Mouse (Mus musculus): ENCODE data around the gene Cblc. TPM values are rescaled to one million over a fixed set of nuclear protein-coding genes. Genes with fewer than 3 reads are reported as not detected.

Cblc gene
- polyA plus RNA-seq, 1 experiment = not detected

- H3K79me2 ChIP-seq (ENCODE audit: control insufficient read depth, insufficient read depth) = no peaks in the 10 kb centered on the region
- TF ChIP-seq MYOG (IDR thresholded peaks at IDR 0.05; ENCODE audit: control insufficient read depth, extremely low read depth, insufficient read length) = no peak
- no peak for TF ChIP-seq FOSL1 (IDR thresholded peaks at IDR 0.05; ENCODE audit: insufficient read depth, low read length, poor library complexity, severe bottlenecking)
- TF ChIP-seq USF1 (IDR thresholded peaks at IDR 0.05; ENCODE audit: low read depth) = no peak
- TF ChIP-seq MYOD1 (IDR thresholded peaks at IDR 0.05; ENCODE audit: control insufficient read depth, insufficient read length, low read depth) = no peak
- TF ChIP-seq CTCF (IDR thresholded peaks at IDR 0.05; ENCODE audit: control insufficient read depth, insufficient read depth, insufficient read length) = peak; percentile 43
- no peak for TF ChIP-seq MAX (IDR thresholded peaks at IDR 0.05)
- no peaks in the 10 kb centered on the region for H3K36me3 ChIP-seq (ENCODE audit: control insufficient read depth, insufficient read depth)
- H3ac ChIP-seq (ENCODE audit: control insufficient read depth, insufficient read length, low read depth) = peak within 1 kb of the TSS; percentile 92
- peak within 1 kb of the TSS; percentile 42 for H3K4me3 ChIP-seq (ENCODE audit: insufficient read depth, poor library complexity, severe bottlenecking)
- H3K79me3 ChIP-seq (ENCODE audit: low read depth) = no peaks in the 10 kb centered on the region
- H3K27me3 ChIP-seq (ENCODE audit: control insufficient read depth, insufficient read depth, insufficient read length) = no peaks in the 10 kb centered on the region
Measured at GRCm38 (mm10) chr7:19750217-19751069, 46.2 kb downstream of the Cblc start, which contains the start of gene Nectin2. TSS of gene Nectin2 (minus strand) at chr7:19750483.

GRCm38 (mm10) chr7:19749389-19750216 is 47.0 kb downstream of the Cblc start:
- Histone ChIP-seq H3ac (ENCODE audit: control insufficient read depth, insufficient read length, low read depth) (peak overlapping the region; percentile 92), H3K4me3 (ENCODE audit: insufficient read depth, poor library complexity, severe bottlenecking) (peak overlapping the region; percentile 42), H3K79me2 (ENCODE audit: control insufficient read depth, insufficient read depth) (no peaks in the 10 kb centered on the region), H3K36me3 (ENCODE audit: control insufficient read depth, insufficient read depth) (no peaks in the 10 kb centered on the region), H3K79me3 (ENCODE audit: low read depth) (no peaks in the 10 kb centered on the region), H3K27me3 (ENCODE audit: control insufficient read depth, insufficient read depth, insufficient read length) (no peaks in the 10 kb centered on the region)
- peak; percentile 76 for TF ChIP-seq CTCF (IDR thresholded peaks at IDR 0.05; ENCODE audit: control insufficient read depth, insufficient read depth, insufficient read length)
- no peak for TF ChIP-seq MYOG (IDR thresholded peaks at IDR 0.05; ENCODE audit: control insufficient read depth, extremely low read depth, insufficient read length)
- no peak for TF ChIP-seq USF1 (IDR thresholded peaks at IDR 0.05; ENCODE audit: low read depth)
- TF ChIP-seq CEBPB (IDR thresholded peaks at IDR 0.05; ENCODE audit: low read depth) = no peak
- no peak for TF ChIP-seq MAX (IDR thresholded peaks at IDR 0.05)
- TF ChIP-seq MYOD1 (IDR thresholded peaks at IDR 0.05; ENCODE audit: control insufficient read depth, insufficient read length, low read depth) = peak; percentile 37
- TF ChIP-seq FOSL1 (IDR thresholded peaks at IDR 0.05; ENCODE audit: insufficient read depth, low read length, poor library complexity, severe bottlenecking) = no peak

- Histone ChIP-seq H3K27me3 (ENCODE audit: control insufficient read depth, insufficient read depth, insufficient read length) (no peaks in the 10 kb centered on the region), H3K79me3 (ENCODE audit: low read depth) (no peaks in the 10 kb centered on the region), H3ac (ENCODE audit: control insufficient read depth, insufficient read length, low read depth) (peak overlapping the region; percentile 92), H3K4me3 (ENCODE audit: insufficient read depth, poor library complexity, severe bottlenecking) (peak overlapping the region; percentile 42), H3K79me2 (ENCODE audit: control insufficient read depth, insufficient read depth) (no peaks in the 10 kb centered on the region), H3K36me3 (ENCODE audit: control insufficient read depth, insufficient read depth) (no peaks in the 10 kb centered on the region)
- TF ChIP-seq USF1 (IDR thresholded peaks at IDR 0.05; ENCODE audit: low read depth) = no peak
- no peak for TF ChIP-seq MYOD1 (IDR thresholded peaks at IDR 0.05; ENCODE audit: control insufficient read depth, insufficient read length, low read depth)
- no peak for TF ChIP-seq FOSL1 (IDR thresholded peaks at IDR 0.05; ENCODE audit: insufficient read depth, low read length, poor library complexity, severe bottlenecking)
- no peak for TF ChIP-seq CEBPB (IDR thresholded peaks at IDR 0.05; ENCODE audit: low read depth)
- no peak for TF ChIP-seq CTCF (IDR thresholded peaks at IDR 0.05; ENCODE audit: control insufficient read depth, insufficient read depth, insufficient read length)
- no peak for TF ChIP-seq MYOG (IDR thresholded peaks at IDR 0.05; ENCODE audit: control insufficient read depth, extremely low read depth, insufficient read length)
- TF ChIP-seq MAX (IDR thresholded peaks at IDR 0.05) = no peak
Measured at GRCm38 (mm10) chr7:19748219-19749195, 48.1 kb downstream of the Cblc start.

- Histone ChIP-seq H3K4me3 (ENCODE audit: insufficient read depth, poor library complexity, severe bottlenecking) (no peak overlapping the region), H3ac (ENCODE audit: control insufficient read depth, insufficient read length, low read depth) (no peak overlapping the region), H3K36me3 (ENCODE audit: control insufficient read depth, insufficient read depth) (no peaks in the 10 kb centered on the region), H3K79me3 (ENCODE audit: low read depth) (no peaks in the 10 kb centered on the region), H3K27me3 (ENCODE audit: control insufficient read depth, insufficient read depth, insufficient read length) (no peaks in the 10 kb centered on the region), H3K79me2 (ENCODE audit: control insufficient read depth, insufficient read depth) (no peaks in the 10 kb centered on the region)
- no peak for TF ChIP-seq CTCF (IDR thresholded peaks at IDR 0.05; ENCODE audit: control insufficient read depth, insufficient read depth, insufficient read length)
- TF ChIP-seq CEBPB (IDR thresholded peaks at IDR 0.05; ENCODE audit: low read depth) = no peak
- TF ChIP-seq MAX (IDR thresholded peaks at IDR 0.05) = no peak
- no peak for TF ChIP-seq USF1 (IDR thresholded peaks at IDR 0.05; ENCODE audit: low read depth)
- TF ChIP-seq MYOG (IDR thresholded peaks at IDR 0.05; ENCODE audit: control insufficient read depth, extremely low read depth, insufficient read length) = no peak
- TF ChIP-seq MYOD1 (IDR thresholded peaks at IDR 0.05; ENCODE audit: control insufficient read depth, insufficient read length, low read depth) = no peak
- no peak for TF ChIP-seq FOSL1 (IDR thresholded peaks at IDR 0.05; ENCODE audit: insufficient read depth, low read length, poor library complexity, severe bottlenecking)
Measured at GRCm38 (mm10) chr7:19747420-19748218, 49.0 kb downstream of the Cblc start.

All from C2C12 (cell line).